Mouse (Mus musculus) 3134 (cell line): ENCODE data around the gene Cdx2.
A peak's percentile ranks its signal among the peaks of the same experiment; 100 is the strongest.

Experiments
- DNase-seq: peaks from one replicate; pipeline ENCODE4 v3.0.0-alpha.2; 2011; ENCODE audit warnings: low spot score; ENCODE audit not compliant: insufficient read length; ENCODE audit errors: extremely low read depth

The Cdx2 gene

DNA sequence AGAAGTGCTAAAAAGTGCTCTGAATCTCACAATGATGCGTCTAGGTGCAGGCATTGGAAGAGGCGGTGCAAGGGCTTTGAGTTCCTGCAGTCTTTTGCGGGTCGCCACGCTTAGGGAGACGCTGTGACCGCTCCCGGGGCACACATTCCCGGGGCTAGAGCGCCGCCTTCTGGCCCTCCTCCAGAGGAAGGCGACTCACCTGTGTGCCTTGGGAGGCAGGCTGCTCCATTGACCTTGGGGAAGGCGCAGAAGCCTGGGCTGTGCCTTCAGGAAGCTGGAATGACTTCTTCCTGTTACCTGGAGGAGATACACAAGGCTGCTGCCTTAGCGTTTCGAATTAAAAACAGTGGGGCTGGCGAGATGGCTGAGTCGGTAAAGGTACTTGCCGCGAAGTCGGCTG lies 12.9 kb downstream of the Cdx2 start:
- peak; percentile 49 for DNase-seq

DNA sequence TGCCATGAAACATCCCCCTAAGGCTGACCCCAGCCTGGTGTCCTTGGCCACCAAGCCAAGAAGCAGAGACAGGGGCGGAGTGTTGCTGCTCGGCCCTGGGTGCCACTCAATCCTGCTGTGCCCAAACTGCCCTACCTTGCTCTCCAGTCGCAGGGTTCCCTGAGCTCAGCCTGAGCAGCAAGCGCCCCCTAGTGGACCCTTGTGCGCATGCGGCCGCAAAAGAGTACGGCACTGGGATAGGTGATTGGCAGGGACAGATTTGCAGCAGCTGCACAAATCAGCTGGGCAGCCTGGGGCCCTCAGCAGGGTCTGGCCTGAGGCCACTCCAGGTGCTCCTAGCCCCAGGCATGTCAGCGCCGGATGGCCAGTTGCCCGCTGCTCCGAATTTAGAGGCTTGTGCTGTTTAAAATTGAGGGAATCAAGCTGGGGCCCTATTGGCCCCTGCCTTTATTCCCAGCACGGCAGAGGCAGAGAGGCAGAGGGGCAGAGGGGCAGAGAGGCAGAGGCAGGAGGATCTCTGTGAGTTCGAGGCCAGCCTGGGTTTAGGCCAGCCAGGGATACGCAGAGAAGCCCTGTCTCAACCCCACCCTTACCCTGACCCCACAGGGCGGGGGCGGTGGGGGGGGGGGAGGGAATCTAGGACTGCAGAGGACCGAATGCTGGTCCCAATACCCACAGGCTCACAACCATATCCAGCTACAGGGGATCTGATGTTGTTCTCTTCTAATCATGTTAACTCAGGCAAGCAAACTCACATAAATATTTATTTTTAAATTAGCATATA lies 13.8 kb downstream of the Cdx2 start:
- peak; percentile 87 for DNase-seq

DNA sequence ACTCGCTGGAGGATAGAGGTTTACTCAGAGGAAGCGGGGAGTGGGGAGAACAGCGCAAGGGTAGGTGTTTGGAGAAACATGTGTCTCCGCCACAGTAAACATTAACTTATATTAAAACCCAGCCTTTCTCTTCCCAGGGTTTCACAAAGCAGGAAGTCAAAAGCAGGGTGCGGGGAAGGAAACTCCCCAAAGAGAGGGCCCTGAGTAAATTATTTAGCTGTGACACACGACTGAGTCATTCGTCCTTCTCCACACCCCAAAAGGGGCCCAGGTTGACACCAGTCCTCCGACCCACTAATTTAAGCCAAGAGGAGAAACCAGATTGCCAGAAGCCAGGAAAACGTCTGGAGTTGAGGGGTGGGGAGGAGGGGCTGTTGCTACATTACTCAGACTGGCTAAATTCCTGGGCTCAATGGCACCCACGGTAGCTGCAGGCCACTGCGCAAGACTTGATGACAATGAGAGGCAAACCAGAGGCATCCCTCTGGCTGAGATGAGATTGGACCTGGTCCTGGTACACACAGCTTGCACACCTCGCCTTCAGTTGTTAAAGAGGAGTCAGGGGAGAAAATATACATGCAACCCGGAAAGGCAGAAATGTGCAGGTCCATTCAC lies 14.5 kb downstream of the Cdx2 start:
- DNase-seq, result no peak

DNA sequence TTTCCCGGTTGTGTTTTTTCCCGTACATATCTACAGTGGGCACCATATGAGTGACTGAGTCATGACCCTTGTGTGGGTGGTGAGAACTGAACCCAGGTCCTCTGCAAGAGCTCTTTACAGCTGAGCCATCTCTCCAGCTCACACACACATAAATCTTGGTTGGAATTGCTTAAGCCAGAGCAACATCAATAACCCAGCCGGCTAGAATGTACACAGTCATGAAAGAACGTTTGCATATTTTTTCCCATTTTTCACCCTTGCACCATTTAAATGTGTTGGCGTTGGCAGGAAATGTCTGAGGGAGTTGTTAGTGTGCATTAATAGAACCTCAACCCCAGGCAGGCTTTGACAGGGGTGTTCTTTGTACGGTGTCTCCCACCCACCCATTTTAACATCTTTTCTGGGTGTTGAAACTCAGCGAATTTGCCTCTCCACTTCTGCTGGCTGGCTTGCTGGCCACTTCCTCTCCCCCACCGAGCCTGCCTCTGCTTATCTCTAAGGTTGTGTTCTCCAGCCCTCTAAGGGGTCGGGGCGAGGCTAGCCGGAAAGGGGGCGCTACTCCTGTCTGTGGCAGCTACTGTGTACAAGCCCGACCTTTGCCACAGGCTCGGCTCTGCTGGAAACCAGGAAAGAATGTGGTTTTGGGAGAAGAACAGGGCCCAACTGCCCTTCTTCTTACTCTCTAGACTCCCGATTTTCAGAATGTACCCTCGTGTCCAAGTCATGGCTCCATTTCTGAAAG lies 15.1 kb downstream of the Cdx2 start:
- peak; percentile 61 for DNase-seq

DNA sequence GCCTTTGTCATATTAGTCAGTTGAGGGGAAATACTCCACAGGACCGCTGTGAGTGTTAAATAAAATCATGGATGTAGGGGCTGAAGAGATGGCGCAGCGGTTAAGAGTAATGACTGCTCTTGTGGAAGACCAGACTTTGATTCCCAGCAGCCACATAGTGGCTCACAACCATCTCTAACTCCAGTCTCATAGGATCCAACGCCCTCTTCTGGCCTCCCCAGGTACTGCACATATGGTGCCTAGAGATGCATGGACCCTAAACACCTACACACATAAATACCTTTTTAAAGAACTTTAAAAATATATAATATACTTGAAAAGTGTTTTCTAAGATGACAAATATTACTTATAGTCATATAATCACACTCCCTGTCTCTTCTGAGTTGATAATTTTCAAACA lies 22.7 kb downstream of the Cdx2 start:
- no peak for DNase-seq

DNA sequence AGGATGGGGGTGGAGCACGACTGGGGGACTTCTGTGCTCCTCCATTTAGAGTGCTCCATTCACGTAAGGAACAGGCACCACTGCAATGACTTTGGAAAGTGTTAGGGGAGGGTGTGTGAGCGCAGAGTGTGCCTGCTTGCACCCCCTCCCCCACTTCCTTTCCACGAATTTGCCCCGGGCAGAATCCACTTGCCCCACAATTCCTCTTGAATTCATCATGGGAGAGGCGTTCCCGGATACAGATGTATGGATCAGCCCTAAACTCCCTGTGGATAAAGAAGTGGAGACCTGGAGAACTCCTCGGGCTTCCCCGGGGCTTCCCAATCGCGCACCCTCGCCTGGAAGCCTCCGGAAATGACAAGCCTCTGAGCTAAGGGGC lies 29.5 kb downstream of the Cdx2 start:
- no peak for DNase-seq

DNA sequence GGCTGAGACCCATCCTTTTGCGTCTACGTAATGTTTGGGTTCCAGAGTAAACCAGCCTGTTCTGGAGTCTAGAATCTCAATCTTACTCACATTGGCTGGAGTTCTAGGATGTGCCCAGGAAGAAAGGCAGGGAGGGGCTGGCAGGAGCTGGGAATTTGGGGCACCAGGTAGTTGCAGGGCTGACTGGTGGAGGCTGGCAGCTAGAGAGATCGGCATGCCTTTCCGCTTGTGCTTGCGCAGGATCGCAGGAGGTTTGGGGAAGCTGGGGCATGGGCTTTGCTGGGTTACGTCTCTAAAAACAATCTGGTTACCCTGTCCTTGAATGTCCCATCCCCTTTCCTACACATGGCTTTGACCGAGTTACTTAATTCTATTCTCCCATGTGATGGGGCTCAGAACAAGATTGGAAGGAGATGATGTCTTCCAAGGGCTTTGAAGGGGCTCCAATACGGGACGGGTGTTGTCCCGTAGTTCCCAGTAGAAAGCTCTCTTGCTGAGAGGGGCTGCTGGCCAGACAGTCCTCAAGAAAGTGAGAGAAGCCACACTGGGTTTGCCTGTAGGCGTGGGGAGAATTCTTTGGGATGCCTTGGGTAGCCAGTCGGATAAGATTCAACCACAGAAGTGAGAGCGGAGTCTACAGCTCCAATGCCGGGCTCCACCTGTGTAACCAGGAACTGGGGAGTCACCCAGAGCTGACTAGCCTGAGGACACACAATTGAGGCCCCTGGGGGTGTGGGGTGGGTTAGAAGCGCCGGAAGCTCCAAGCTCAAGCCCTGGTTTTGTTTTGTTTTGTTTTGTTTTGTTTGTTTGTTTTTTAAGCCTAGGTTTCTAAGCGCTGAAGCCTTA lies 30.1 kb downstream of the Cdx2 start:
- no peak for DNase-seq

DNA sequence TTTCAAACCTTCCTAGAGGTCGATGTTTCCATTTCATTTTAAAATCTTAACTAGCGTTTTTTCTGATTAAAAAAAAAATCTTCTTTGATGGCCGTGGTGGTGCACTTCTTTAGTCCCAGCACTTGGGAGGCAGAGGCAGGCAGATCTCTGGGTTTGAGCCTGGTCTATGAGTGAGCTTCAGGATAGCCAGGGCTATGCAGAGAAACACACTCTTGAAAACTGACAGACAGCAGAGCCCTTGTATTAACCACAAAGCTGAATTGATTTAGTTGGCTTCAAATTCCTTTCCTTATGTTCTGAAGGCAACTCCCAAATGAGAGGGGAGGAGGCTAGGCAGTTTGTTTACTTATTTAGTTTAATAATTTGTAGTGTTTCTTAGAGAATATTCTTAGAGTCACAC lies 31.3 kb downstream of the Cdx2 start:
- DNase-seq, result no peak

DNA sequence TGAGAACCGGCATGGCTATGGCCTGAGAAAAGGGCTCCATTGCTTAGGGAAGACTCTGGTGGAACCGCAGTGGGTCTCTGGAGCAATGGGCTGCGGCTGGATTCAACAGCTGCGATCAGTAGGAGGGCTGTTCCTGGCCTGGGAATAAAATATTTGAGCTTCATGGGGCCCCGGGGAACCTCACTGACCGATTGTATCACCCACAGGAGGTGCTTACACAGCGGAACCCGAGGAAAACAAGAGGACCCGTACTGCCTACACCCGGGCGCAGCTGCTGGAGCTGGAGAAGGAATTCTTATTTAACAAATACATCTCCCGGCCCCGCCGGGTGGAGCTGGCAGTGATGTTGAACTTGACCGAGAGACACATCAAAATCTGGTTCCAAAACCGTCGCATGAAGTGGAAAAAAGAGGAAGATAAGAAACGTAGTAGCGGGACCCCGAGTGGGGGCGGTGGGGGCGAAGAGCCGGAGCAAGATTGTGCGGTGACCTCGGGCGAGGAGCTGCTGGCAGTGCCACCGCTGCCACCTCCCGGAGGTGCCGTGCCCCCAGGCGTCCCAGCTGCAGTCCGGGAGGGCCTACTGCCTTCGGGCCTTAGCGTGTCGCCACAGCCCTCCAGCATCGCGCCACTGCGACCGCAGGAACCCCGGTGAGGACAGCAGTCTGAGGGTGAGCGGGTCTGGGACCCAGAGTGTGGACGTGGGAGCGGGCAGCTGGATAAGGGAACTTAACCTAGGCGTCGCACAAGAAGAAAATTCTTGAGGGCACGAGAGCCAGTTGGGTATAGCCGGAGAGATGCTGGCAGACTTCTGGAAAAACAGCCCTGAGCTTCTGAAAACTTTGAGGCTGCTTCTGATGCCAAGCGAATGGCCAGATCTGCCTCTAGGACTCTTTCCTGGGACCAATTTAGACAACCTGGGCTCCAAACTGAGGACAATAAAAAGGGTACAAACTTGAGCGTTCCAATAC lies 32.6 kb downstream of the Cdx2 start:
- DNase-seq, result no peak

DNA sequence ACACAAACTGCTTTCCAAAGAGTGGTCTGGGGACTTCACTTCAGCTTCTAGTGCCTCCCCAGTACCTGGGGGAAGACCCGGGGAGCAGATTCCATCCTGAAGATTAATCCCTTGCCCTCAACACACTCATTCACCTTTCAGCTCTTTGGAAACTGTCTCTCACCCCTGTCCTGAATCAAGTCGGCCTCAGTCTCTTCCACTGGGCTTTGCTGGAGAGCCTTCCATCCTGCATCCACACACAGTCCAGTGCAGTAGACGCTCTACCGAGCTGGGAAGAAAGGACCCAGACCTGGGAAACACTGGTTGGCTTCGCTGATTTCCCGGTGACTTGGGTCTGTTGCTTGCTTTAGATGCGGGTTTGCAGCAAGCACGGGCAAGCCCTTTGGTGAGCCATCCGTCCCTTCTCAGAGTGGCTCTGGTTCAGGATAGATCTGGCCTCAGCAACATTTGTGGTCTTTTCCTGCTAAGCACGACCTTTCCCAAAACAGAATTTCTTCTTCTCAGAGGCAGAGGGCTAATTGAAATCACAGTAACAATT lies 34.2 kb downstream of the Cdx2 start:
- no peak for DNase-seq

DNA sequence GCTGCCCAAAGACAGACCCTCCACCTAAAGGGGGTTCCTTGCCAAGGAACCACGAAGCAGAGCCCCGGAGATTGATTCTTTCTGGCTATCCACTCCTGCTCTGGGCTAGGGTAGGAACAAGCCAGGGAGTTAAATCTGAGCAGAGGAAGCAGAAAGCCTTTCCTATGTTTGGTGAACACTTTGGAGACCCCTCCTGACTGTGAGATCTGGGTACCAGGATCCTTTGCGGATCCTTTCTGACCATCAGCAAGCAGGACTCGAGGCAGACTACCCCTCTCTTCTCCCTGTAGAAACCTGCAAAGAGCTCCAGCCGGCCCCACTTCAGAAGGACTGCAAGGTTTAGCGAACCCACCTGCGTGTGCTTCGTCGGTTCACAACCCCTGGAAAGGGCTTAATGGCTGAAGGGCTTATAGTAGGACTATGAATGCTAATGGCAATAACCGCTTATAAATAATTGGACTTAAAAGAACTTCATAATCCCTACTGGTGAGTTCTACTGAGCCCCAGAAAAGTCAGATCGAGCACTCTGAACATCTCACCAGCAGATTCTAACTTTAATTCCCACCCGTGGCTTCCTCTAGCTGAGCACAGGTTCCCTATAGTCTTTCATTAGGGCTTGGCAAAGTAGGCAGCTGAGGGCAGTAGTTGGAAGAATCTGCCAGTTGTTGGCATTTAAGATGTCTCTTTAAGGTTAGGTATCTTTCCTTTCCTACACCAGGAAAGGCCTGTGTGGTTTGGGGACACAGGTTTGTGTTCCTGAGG lies 34.8 kb downstream of the Cdx2 start:
- DNase-seq, result no peak

DNA sequence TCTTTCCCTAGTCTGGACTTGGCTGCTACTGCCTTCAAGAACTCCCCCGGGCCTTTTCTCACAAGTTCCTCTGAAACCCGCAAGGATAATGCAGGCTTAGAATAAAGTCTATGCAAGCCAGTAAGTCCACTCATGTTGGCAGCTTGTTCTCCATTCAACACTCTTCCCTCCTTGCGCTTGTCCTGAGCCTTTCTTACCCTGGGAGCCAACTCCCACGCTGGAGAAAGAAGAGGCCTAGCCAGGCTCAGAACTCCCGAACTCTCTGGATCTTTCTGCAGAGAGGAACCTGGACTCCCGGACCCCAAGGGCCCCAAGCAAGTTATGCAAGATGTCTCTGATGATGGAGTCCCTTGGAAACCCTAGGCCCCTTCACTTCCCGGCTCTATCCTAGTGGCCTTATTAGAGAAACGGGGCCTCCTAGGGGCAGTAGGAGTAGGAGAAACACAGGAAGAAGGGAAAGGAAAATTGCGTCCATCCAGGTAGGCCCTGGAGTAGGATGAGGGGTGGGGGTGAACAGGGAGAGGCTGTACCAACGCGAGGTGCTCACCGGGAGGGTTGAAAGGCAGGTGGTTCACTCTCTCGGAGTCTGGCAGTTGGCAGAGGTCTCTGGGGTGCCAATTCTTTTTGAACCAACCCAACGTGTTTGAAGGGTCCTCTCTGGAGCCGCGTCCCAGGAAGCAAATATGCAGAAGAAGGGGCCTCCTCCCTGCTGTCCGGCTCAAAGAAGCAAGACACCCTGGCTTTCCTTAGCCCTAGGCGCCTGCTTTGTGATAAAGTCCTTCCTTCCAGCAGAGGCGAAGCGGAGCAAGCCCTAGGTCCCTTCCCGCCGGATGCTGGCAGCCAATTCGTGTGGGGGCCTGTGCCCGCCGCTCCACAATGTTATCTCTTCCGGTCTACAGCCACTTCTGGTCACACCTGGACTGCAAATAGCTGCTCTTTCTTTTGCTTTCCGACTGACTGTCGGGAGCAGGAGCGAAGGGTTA lies 36.1 kb downstream of the Cdx2 start:
- no peak for DNase-seq

DNA sequence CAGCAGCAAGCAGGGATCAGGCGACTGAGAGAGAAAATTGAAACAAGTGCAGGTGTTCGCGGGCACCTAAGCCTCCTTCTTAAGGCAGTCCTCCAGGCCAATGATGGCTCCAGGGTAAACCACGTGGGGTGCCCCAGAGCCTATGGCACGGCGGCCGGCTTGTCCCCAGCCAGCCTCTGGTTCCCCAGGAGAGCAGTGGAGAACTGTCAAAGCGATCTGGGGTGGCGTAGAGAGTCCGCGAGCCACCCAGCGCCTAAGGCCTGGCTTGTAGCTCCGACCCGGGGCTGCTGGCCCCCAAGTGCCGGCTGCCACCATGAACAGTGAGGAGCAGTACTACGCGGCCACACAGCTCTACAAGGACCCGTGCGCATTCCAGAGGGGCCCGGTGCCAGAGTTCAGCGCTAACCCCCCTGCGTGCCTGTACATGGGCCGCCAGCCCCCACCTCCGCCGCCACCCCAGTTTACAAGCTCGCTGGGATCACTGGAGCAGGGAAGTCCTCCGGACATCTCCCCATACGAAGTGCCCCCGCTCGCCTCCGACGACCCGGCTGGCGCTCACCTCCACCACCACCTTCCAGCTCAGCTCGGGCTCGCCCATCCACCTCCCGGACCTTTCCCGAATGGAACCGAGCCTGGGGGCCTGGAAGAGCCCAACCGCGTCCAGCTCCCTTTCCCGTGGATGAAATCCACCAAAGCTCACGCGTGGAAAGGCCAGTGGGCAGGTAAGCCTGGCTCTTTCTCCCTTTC lies 37.0 kb downstream of the Cdx2 start, which contains the start of gene Pdx1:
TSS of gene Pdx1 (plus strand) at position 34 of the 747 bp plus-strand sequence.
- no peak for DNase-seq

DNA sequence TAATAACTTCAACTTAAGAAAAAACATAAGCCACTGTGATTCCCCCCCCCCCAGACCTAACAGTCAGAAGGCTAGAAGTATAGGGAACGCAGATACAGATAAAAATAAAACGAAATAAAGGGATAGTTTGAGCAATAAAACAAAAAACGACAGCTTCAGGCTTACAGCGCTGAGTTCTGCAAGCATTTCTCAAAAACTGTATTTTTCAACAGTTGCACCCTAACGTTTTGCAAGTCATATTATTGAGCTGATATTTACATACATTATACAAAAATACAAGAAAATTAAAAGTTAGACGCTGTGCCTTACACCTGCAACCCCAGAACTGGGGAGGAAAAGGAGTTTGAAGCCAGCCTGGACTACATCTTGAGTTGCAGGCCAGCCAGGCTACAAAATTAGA lies 37.7 kb downstream of the Cdx2 start:
- no peak for DNase-seq

DNA sequence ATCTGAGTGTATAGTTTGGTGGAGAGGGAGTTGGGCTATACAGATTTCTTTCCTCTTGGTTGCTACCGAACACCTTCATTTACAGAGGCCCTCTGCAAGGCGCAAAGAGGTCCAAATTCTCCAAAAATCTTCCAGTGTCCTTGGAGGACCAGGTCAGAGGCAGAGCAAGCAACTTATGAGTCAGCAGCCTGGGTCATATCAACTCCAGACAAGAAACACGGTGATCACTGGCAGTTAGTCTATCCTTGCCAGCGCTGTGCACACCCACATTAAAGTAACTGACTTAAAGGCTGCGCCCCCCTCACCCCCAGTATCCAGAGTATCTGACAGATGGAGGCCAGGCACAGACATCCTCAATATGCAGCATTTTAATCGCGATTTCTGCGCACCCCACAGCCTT lies 38.3 kb downstream of the Cdx2 start:
- no peak for DNase-seq

DNA sequence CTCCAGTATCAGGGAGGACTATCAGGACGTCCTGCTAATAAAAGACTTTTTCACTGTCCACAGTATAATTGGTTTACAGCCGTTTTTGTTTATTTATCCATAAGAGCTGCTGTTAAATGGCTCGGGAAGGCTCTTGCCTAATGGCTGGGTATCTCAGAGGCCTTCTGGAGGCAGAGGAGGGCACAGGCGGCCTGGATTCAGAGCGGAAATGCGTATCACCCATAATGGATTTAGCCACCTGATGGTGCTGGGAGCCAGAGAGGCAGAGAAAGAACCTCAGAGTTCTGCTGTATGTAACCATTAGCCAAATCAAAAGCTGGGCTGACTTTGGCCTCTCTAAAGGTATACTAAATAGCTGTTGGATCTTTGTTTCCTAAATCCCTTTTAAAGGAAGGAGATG lies 39.6 kb downstream of the Cdx2 start:
- no peak for DNase-seq

DNA sequence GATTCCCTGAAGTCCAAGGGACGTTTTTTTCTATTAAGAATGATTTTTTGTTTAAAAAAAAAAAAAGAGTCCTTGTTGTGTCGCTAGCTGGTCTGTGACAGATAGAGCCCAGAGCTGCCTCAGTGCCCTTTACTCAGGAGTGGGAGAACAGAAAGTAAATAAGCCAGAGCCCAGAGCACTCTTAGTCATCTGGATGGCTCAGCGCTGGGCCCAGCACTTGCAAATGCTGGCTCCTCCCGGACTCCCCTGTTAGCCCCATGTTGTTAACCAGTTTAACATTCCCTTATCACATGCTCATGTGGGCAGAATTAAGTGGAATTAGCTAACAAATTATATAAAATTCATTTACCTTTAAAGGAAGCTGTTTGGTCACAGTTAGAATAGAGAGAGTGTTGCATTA lies 43.1 kb downstream of the Cdx2 start:
- no peak for DNase-seq
